In genomic region chr14:120406820-120407219, GRCm38 (mm10) we compare ENCODE assay signal across 7 mouse cellular contexts.
DNase-seq lines count a peak whose midpoint lies in the region; ATAC-seq and TF ChIP-seq lines count a peak whose summit lies in the region.

No protein-coding gene starts in this region.

- peak; percentile 53 for DNase-seq in T-cell, adult 2 months (ENCODE audit: low spot score)
- DNase-seq in kidney, postnatal 36 days, result peak; percentile 56 to 79
- peak; percentile 55 for DNase-seq in naive thymus-derived CD4-positive, alpha-beta T cell, adult 2 months (ENCODE audit: low read depth)
- no peak for DNase-seq in left cerebral cortex, postnatal 4 days
- no peak for DNase-seq in left cerebral cortex, adult 2 months (ENCODE audit: extremely low spot score in 1 of 2, low spot score in 2 of 2)
- no peak for DNase-seq in gastrocnemius, postnatal 10 days

- TF ChIP-seq CTCF in left cerebral cortex, adult 2 months (IDR thresholded peaks at IDR 0.05), result no peak

- ATAC-seq in CD4-positive, CD25-positive, alpha-beta regulatory T cell, adult 4 months, result peak; percentile 93

- intact Hi-C loops in left cerebral cortex, postnatal 4 days (cut with DNase I), result no loop called here
- intact Hi-C loops in left cerebral cortex, adult 2 months (cut with DNase I), result no loop called here

- H3K4me3 ChIP-seq in left cerebral cortex, adult 2 months, result no peak overlapping the region

- no peak overlapping the region for H3K27ac ChIP-seq in left cerebral cortex, adult 2 months

Comparison
In these comparisons a context has a peak if more than half of its experiments do, and no peak if none do; other contexts are left out.
1. DNase-seq: peak in T-cell, adult 2 months (single experiment), kidney, postnatal 36 days (2 of 2) and naive thymus-derived CD4-positive, alpha-beta T cell, adult 2 months (single experiment); none in left cerebral cortex, postnatal 4 days (single experiment), left cerebral cortex, adult 2 months (0 of 2) and gastrocnemius, postnatal 10 days (single experiment).